Mouse (Mus musculus) bone marrow, adult 2 months (tissue): ENCODE measurements around the gene Cdh20.

Experiments used
- CTCF ChIP-seq: fragments of 200-500 bp; IDR thresholded peaks from 2 replicates; pipeline ENCODE4 v1.5.1; 2011; ENCODE audit warnings: low read length, control low read depth; ENCODE audit not compliant: control insufficient read depth, insufficient read depth
- POLR2A ChIP-seq: fragments of 200-500 bp; IDR thresholded peaks from 2 replicates; pipeline ENCODE4 v1.6.1; 2011; ENCODE audit warnings: low read depth, mild to moderate bottlenecking, control low read depth, low read length, borderline replicate concordance; ENCODE audit not compliant: control insufficient read depth

- TF ChIP-seq POLR2A, result no peak
- no peak for TF ChIP-seq CTCF
These were observed 149.0 kb downstream of the Cdh20 start for GRCm38 (mm10) chr1:104917307-104917836.
